Comparison of ENCODE assay signal across 8 mouse cellular contexts in the genomic region with DNA sequence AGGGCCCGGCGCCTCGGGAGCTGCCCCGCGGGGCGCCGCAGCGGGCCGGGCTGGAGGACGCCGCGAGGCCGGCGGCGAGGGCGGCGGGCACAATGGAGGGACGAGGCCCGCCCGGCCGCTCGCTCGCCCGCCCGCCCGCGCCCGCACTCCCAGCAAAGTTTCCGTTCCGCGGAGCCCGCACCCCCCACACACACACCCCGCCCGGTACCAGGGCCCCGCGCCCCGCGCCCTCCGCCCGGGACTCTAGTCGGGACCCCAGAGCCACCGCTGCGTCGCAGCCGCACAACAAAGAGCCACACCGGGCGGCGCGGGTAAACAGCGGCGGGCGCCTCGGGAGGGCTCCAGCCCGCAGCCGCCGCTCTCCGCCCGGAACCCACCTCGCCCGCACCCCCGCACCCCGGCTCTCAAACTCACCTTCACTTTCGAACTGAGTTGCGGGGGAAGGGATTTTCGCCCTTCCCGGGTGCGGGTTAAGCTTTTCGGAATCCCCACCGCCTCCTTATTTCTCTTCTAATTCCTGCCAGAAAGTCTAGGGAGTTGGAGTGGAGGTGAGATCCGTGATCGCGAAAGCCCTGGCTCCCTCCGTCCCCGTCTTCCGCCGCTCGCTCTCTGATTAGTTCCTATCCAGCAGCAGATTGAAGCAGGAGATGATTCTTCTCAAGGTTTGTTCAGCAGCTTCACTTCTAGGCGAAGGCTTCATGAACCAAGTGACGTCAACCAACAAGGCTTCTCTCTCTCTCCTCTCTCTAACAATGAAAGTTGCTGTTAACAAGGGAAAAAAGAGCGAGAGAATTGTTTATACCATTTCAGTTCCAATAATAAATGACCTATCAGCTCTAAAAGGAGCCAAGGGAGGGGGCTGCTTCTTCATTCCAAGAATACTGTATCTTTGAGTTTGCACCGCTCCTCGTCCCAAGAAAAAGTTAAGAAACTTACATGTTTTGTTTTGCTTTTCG.
DNase-seq lines count a peak whose midpoint lies in the region; ATAC-seq and TF ChIP-seq lines count a peak whose summit lies in the region.

No protein-coding gene starts in this region.

- no peaks in the 10 kb centered on the region for H3K9me3 ChIP-seq in forebrain, embryonic 15.5 days
- H3K9me3 ChIP-seq in lung, embryonic 14.5 days (ENCODE audit: low read depth, low read length) = no peaks in the 10 kb centered on the region

- no peaks in the 10 kb centered on the region for H3K27me3 ChIP-seq in forebrain, embryonic 15.5 days
- H3K27me3 ChIP-seq in lung, embryonic 14.5 days (ENCODE audit: insufficient read depth, low read length) = no peaks in the 10 kb centered on the region

- H3K36me3 ChIP-seq in forebrain, embryonic 15.5 days = no peaks in the 10 kb centered on the region
- H3K36me3 ChIP-seq in lung, embryonic 14.5 days (ENCODE audit: insufficient read depth) = no peaks in the 10 kb centered on the region

- peak; percentile 65 for ATAC-seq in forebrain, embryonic 15.5 days (replicated peaks)
- ATAC-seq in lung, embryonic 14.5 days (ENCODE audit: insufficient read depth) = peak; percentile 82
- ATAC-seq in neutrophil, adult 5-6 weeks (ENCODE audit: extremely low read depth, insufficient number of reproducible peaks, low FRiP score, poor library complexity, severe bottlenecking) = peak; percentile 62

- intact Hi-C loops in heart, postnatal 36 days (cut with DNase I) = loop anchor here (1.0 to 10.0 kb wide), 6 partner anchors 84 to 293 kb away; a partner anchor contains a TSS

- no peak for TF ChIP-seq CTCF in lung, embryonic 14.5 days (IDR thresholded peaks at IDR 0.05; ENCODE audit: low read depth)

- peak overlapping the region; percentile 50 for H3K4me2 ChIP-seq in forebrain, embryonic 15.5 days (replicated peaks)
- peak overlapping the region; percentile 64 for H3K4me2 ChIP-seq in lung, embryonic 14.5 days

- peak overlapping the region; percentile 99 for H3K27ac ChIP-seq in forebrain, embryonic 15.5 days (replicated peaks)
- H3K27ac ChIP-seq in lung, embryonic 14.5 days (ENCODE audit: low read depth) = peak overlapping the region; percentile 100

- H3K4me1 ChIP-seq in forebrain, embryonic 15.5 days = peaks cover 39% of the 10 kb centered on the region
- 0 out of 2 replicates have a peak, but pooled peaks cover 3% of the 10 kb centered on the region for H3K4me1 ChIP-seq in lung, embryonic 14.5 days (ENCODE audit: insufficient read depth)

- WGBS in forebrain, embryonic 15.5 days = under 1% methylated on average over 50 of the region's 83 CpGs
- WGBS in lung, embryonic 14.5 days = under 1% methylated on average over 56 of the region's 83 CpGs

- DNase-seq in ES-CJ7 (ENCODE audit: low read depth, low spot score) = peak; percentile 75
- peak; percentile 43 for DNase-seq in cerebellum, adult 11 months
- peak; percentile 68 to 83 for DNase-seq in heart, postnatal 36 days
- peak; percentile 32 to 60 for DNase-seq in layer of hippocampus, adult 18-20 months (ENCODE audit: low spot score in 2 of 2)
- DNase-seq in lung, embryonic 14.5 days = peak; percentile 80
- peak; percentile 48 to 57 for DNase-seq in thymus, adult 18-20 months

- peak overlapping the region; percentile 97 for H3K4me3 ChIP-seq in forebrain, embryonic 15.5 days
- peak overlapping the region; percentile 91 for H3K4me3 ChIP-seq in lung, embryonic 14.5 days (ENCODE audit: low read depth, low read length)

- peak overlapping the region; percentile 99 for H3K9ac ChIP-seq in forebrain, embryonic 15.5 days (replicated peaks)
- H3K9ac ChIP-seq in lung, embryonic 14.5 days = peak overlapping the region; percentile 100

Comparison
In these comparisons a context has a peak if more than half of its experiments do, and no peak if none do; other contexts are left out.
1. Peak in every context shown above with its lines: DNase-seq, ATAC-seq, H3K4me3 ChIP-seq and H3K27ac ChIP-seq.